Mouse (Mus musculus): ENCODE measurements around the gene Itga9. TPM values are rescaled to one million over a fixed set of nuclear protein-coding genes. Genes with fewer than 3 reads are reported as not detected.

Itga9 gene
- polyA plus RNA-seq, 1 experiment from 2014 or later, result 6.3 TPM

GRCm38 (mm10) chr9:118818508-118818907 is 212.0 kb downstream of the Itga9 start:
- H3K4me3 ChIP-seq (ENCODE audit: low read depth, low read length), result no peak overlapping the region
- no peak overlapping the region for H3K27ac ChIP-seq (ENCODE audit: low read depth, low read length)
- no peaks in the 10 kb centered on the region for H3K4me1 ChIP-seq (replicated peaks; ENCODE audit: control insufficient read depth, insufficient read depth, low read length)
- no peaks in the 10 kb centered on the region for H3K9me3 ChIP-seq (ENCODE audit: control insufficient read depth, low read length)
- no peaks in the 10 kb centered on the region for H3K36me3 ChIP-seq (ENCODE audit: control insufficient read depth, insufficient read depth, low read length)
- no peak overlapping the region for H3K9ac ChIP-seq (ENCODE audit: low read depth, low read length)
- no peak for DNase-seq (ENCODE audit: low spot score)
- no peak for ATAC-seq (ENCODE audit: low FRiP score)
- WGBS, result 76% methylated on average over 3 of the region's 3 CpGs
- no peak overlapping the region for H3K4me2 ChIP-seq (replicated peaks; ENCODE audit: low read depth, low read length)
- H3K27me3 ChIP-seq (ENCODE audit: control insufficient read depth, insufficient read depth, low read length), result no peaks in the 10 kb centered on the region

GRCm38 (mm10) chr9:118821220-118822185 is 215.0 kb downstream of the Itga9 start:
- H3K4me3 ChIP-seq (ENCODE audit: low read depth, low read length), result no peak overlapping the region
- WGBS, result 50% methylated on average over 21 of the region's 21 CpGs
- peak; percentile 56 for DNase-seq (ENCODE audit: low spot score)
- no peaks in the 10 kb centered on the region for H3K27me3 ChIP-seq (ENCODE audit: control insufficient read depth, insufficient read depth, low read length)
- peak; percentile 79 for ATAC-seq (ENCODE audit: low FRiP score)
- no peaks in the 10 kb centered on the region for H3K9me3 ChIP-seq (ENCODE audit: control insufficient read depth, low read length)
- peak overlapping the region; percentile 4; the same call in 1 of the 2 replicates for H3K27ac ChIP-seq (ENCODE audit: low read depth, low read length)
- 0 out of 2 replicates have a peak overlapping the region, but pooled peaks have one; percentile 20 for H3K9ac ChIP-seq (ENCODE audit: low read depth, low read length)
- no peaks in the 10 kb centered on the region for H3K36me3 ChIP-seq (ENCODE audit: control insufficient read depth, insufficient read depth, low read length)
- H3K4me2 ChIP-seq (replicated peaks; ENCODE audit: low read depth, low read length), result peak overlapping the region; percentile 22
- no peaks in the 10 kb centered on the region for H3K4me1 ChIP-seq (replicated peaks; ENCODE audit: control insufficient read depth, insufficient read depth, low read length)

GRCm38 (mm10) chr9:118822186-118822555 is 215.7 kb downstream of the Itga9 start:
- ATAC-seq (ENCODE audit: low FRiP score), result no peak
- peak overlapping the region; percentile 22 for H3K4me2 ChIP-seq (replicated peaks; ENCODE audit: low read depth, low read length)
- DNase-seq (ENCODE audit: low spot score), result no peak
- no peaks in the 10 kb centered on the region for H3K9me3 ChIP-seq (ENCODE audit: control insufficient read depth, low read length)
- 0 out of 2 replicates have a peak overlapping the region, but pooled peaks have one; percentile 20 for H3K9ac ChIP-seq (ENCODE audit: low read depth, low read length)
- H3K36me3 ChIP-seq (ENCODE audit: control insufficient read depth, insufficient read depth, low read length), result no peaks in the 10 kb centered on the region
- no peak overlapping the region for H3K4me3 ChIP-seq (ENCODE audit: low read depth, low read length)
- 59% methylated on average over 3 of the region's 3 CpGs for WGBS
- no peaks in the 10 kb centered on the region for H3K27me3 ChIP-seq (ENCODE audit: control insufficient read depth, insufficient read depth, low read length)
- H3K4me1 ChIP-seq (replicated peaks; ENCODE audit: control insufficient read depth, insufficient read depth, low read length), result no peaks in the 10 kb centered on the region
- peak overlapping the region; percentile 4; the same call in 1 of the 2 replicates for H3K27ac ChIP-seq (ENCODE audit: low read depth, low read length)

GRCm38 (mm10) chr9:118822581-118822980 is 216.1 kb downstream of the Itga9 start:
- no peaks in the 10 kb centered on the region for H3K36me3 ChIP-seq (ENCODE audit: control insufficient read depth, insufficient read depth, low read length)
- no peaks in the 10 kb centered on the region for H3K27me3 ChIP-seq (ENCODE audit: control insufficient read depth, insufficient read depth, low read length)
- H3K9ac ChIP-seq (ENCODE audit: low read depth, low read length), result no peak overlapping the region
- no peak overlapping the region for H3K27ac ChIP-seq (ENCODE audit: low read depth, low read length)
- WGBS, result 98% methylated on average over 2 of the region's 2 CpGs
- H3K4me3 ChIP-seq (ENCODE audit: low read depth, low read length), result no peak overlapping the region
- H3K4me2 ChIP-seq (replicated peaks; ENCODE audit: low read depth, low read length), result no peak overlapping the region
- no peaks in the 10 kb centered on the region for H3K4me1 ChIP-seq (replicated peaks; ENCODE audit: control insufficient read depth, insufficient read depth, low read length)
- ATAC-seq (ENCODE audit: low FRiP score) (no peak), DNase-seq (ENCODE audit: low spot score) (no peak)
- no peaks in the 10 kb centered on the region for H3K9me3 ChIP-seq (ENCODE audit: control insufficient read depth, low read length)

- Histone ChIP-seq H3K9me3 (ENCODE audit: control insufficient read depth, low read length) (no peaks in the 10 kb centered on the region), H3K4me3 (ENCODE audit: low read depth, low read length) (no peak overlapping the region), H3K27ac (ENCODE audit: low read depth, low read length) (no peak overlapping the region), H3K4me1 (replicated peaks; ENCODE audit: control insufficient read depth, insufficient read depth, low read length) (no peaks in the 10 kb centered on the region), H3K27me3 (ENCODE audit: control insufficient read depth, insufficient read depth, low read length) (no peaks in the 10 kb centered on the region), H3K4me2 (replicated peaks; ENCODE audit: low read depth, low read length) (no peak overlapping the region), H3K36me3 (ENCODE audit: control insufficient read depth, insufficient read depth, low read length) (no peaks in the 10 kb centered on the region), H3K9ac (ENCODE audit: low read depth, low read length) (no peak overlapping the region)
- DNase-seq (ENCODE audit: low spot score), result peak; percentile 29
- ATAC-seq (ENCODE audit: low FRiP score), result no peak
- WGBS, result 70% methylated on average over 11 of the region's 11 CpGs
Measured at GRCm38 (mm10) chr9:118831080-118831479, 224.6 kb downstream of the Itga9 start.

GRCm38 (mm10) chr9:118832533-118832932 is 226.0 kb downstream of the Itga9 start:
- H3K27me3 ChIP-seq (ENCODE audit: control insufficient read depth, insufficient read depth, low read length), result no peaks in the 10 kb centered on the region
- ATAC-seq (ENCODE audit: low FRiP score), result no peak
- no peak overlapping the region for H3K9ac ChIP-seq (ENCODE audit: low read depth, low read length)
- no peak overlapping the region for H3K4me2 ChIP-seq (replicated peaks; ENCODE audit: low read depth, low read length)
- no peak for DNase-seq (ENCODE audit: low spot score)
- H3K36me3 ChIP-seq (ENCODE audit: control insufficient read depth, insufficient read depth, low read length), result no peaks in the 10 kb centered on the region
- H3K4me1 ChIP-seq (replicated peaks; ENCODE audit: control insufficient read depth, insufficient read depth, low read length), result no peaks in the 10 kb centered on the region
- H3K4me3 ChIP-seq (ENCODE audit: low read depth, low read length), result no peak overlapping the region
- WGBS, result 77% methylated on average over 3 of the region's 3 CpGs
- no peak overlapping the region for H3K27ac ChIP-seq (ENCODE audit: low read depth, low read length)
- no peaks in the 10 kb centered on the region for H3K9me3 ChIP-seq (ENCODE audit: control insufficient read depth, low read length)

GRCm38 (mm10) chr9:118833413-118833812 is 226.9 kb downstream of the Itga9 start:
- no peaks in the 10 kb centered on the region for H3K4me1 ChIP-seq (replicated peaks; ENCODE audit: control insufficient read depth, insufficient read depth, low read length)

GRCm38 (mm10) chr9:118838910-118839667 is 232.6 kb downstream of the Itga9 start:
- Histone ChIP-seq H3K27me3 (ENCODE audit: control insufficient read depth, insufficient read depth, low read length) (no peaks in the 10 kb centered on the region), H3K27ac (ENCODE audit: low read depth, low read length) (no peak overlapping the region), H3K36me3 (ENCODE audit: control insufficient read depth, insufficient read depth, low read length) (no peaks in the 10 kb centered on the region), H3K9ac (ENCODE audit: low read depth, low read length) (no peak overlapping the region), H3K4me2 (replicated peaks; ENCODE audit: low read depth, low read length) (no peak overlapping the region), H3K9me3 (ENCODE audit: control insufficient read depth, low read length) (no peaks in the 10 kb centered on the region), H3K4me1 (replicated peaks; ENCODE audit: control insufficient read depth, insufficient read depth, low read length) (no peaks in the 10 kb centered on the region), H3K4me3 (ENCODE audit: low read depth, low read length) (no peak overlapping the region)
- ATAC-seq (ENCODE audit: low FRiP score) (no peak), DNase-seq (ENCODE audit: low spot score) (no peak)
- 81% methylated on average over 7 of the region's 7 CpGs for whole genome bisulfite sequencing

More at GRCm38 (mm10) chr9:118833413-118833812, 226.9 kb downstream of the Itga9 start:
- no peaks in the 10 kb centered on the region for H3K9me3 ChIP-seq (ENCODE audit: control insufficient read depth, low read length)
- no peak overlapping the region for H3K4me2 ChIP-seq (replicated peaks; ENCODE audit: low read depth, low read length)
- no peaks in the 10 kb centered on the region for H3K36me3 ChIP-seq (ENCODE audit: control insufficient read depth, insufficient read depth, low read length)
- H3K27me3 ChIP-seq (ENCODE audit: control insufficient read depth, insufficient read depth, low read length), result no peaks in the 10 kb centered on the region
- no peak overlapping the region for H3K9ac ChIP-seq (ENCODE audit: low read depth, low read length)
- DNase-seq (ENCODE audit: low spot score), result no peak
- 80% methylated on average over 8 of the region's 8 CpGs for WGBS
- ATAC-seq (ENCODE audit: low FRiP score), result no peak
- H3K27ac ChIP-seq (ENCODE audit: low read depth, low read length), result no peak overlapping the region
- H3K4me3 ChIP-seq (ENCODE audit: low read depth, low read length), result no peak overlapping the region

All from hindbrain, embryonic 11.5 days (tissue).